Mouse (Mus musculus): ENCODE measurements around the gene Gm5136.

GRCm38 (mm10) chr10:108656898-108657297 lies 43.1 kb downstream of the Gm5136 start:
- TF ChIP-seq CTCF (IDR thresholded peaks at IDR 0.05; ENCODE audit: insufficient read depth, low read length) (no peak), POLR2A (IDR thresholded peaks at IDR 0.05; ENCODE audit: borderline replicate concordance, extremely low read depth, low read depth, low read length) (no peak)
